ENCODE assay signal across 20 mouse cellular contexts in the genomic region with DNA sequence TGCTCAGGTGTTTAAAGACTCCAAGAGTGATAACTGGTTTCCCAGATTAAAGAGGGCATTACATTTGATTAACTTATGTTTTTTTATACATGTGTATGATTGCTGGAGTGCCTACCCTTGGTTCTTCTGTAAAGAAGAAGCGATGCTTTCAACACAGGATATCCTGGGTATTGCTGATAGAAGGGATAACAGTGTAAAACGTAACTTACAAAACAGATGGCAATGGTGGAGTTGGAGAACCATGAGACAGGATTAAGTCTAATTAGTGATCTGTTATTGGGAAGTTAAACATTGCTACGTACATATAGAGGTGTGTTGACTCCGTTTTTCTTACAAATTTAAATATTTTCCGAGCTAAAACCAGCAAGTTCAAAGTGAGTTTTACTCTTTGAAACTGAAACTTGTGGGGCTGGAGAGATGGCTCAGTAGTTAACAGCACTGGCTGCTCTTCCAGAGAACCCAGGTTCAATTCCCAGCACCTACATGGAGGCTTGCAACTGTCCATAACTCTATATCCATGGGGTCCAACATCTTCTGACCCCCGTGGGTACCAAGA.
"Had no signal": no experiment of that assay in that cellular context is flagged by ENCODE, and none has a peak within 500 bp of the region (broad histone marks: within the 10 kb centered on the region; RNA-seq: fewer than 3 reads in every experiment).

No protein-coding gene starts in this region.

- H3K27me3 ChIP-seq: lung, embryonic 15.5 days; megakaryocyte, embryonic 14.5 days; neural tube, embryonic 12.5 days had no signal

- H3K4me3 ChIP-seq: lung, embryonic 15.5 days; myocyte; neural tube, embryonic 12.5 days had no signal

- H3K36me3 ChIP-seq: neural tube, embryonic 12.5 days had no signal

- ATAC-seq: liver, postnatal 0 days; lung, postnatal 0 days; midbrain, embryonic 16.5 days had no signal

- H3K27ac ChIP-seq: lung, embryonic 15.5 days; macrophage; neural tube, embryonic 12.5 days had no signal

- H3K9me3 ChIP-seq: lung, embryonic 15.5 days; megakaryocyte, embryonic 14.5 days; neural tube, embryonic 12.5 days had no signal

- DNase-seq: liver, postnatal 0 days; lung, adult 2 months; lung, postnatal 14 days; lung, postnatal 36 days; midbrain, embryonic 14.5 days; retina, postnatal 1 day; right cerebral cortex, adult 18-20 months; right cerebral cortex, postnatal 25 days; right cerebral cortex, postnatal 4 days; spleen, adult 18-20 months; thymus, adult 18-20 months; thymus, postnatal 14 days; thymus, postnatal 4 days had no signal
